8 mouse cellular contexts compared by ENCODE assay signal in the genomic region with DNA sequence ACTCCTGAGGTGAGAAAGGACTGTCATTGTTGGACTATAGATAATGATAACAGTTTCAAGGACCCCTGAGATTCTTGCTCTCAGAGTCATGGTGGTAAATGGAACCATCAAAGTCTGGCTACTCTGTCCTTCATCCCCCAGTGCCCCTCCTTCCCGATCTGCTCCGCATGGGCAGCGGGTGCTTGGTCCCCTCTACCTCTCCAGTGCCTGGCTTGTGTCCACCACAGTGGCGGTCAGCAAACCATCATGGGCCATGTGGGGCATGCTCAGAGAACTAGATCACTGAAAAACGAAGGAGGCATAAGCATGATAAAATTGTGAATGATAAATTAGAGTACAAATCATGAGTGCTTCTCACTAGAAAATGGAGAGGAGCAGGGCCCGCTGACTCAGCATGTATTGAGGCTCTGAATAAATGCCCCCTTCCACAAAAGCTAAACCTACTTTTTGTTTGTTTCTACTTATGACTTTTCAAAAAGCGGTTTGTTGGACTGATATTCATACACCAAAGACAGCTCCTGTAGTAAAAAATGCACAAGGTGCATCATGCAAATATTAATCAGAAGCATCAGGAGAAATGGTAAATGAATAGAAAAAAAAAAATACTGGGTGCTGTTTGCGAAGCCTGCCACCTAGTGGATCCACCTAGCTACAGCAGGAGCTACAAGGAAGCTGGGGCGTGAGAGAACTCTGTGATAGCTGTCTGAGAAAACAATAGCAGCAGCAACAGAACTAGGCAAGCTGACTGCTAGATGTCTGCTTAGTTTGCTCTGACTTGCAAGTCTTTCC. TPM values are rescaled to one million over a fixed set of nuclear protein-coding genes. Genes with fewer than 3 reads are reported as not detected.
DNase-seq lines count a peak whose midpoint lies in the region; ATAC-seq lines count a peak whose summit lies in the region.

No protein-coding gene starts in this region.

- ATAC-seq in erythroid progenitor cell, adult 5-6 weeks (replicated peaks; ENCODE audit: low FRiP score, poor library complexity, severe bottlenecking) = peak; percentile 64; the same call in 1 of the 2 replicates
- ATAC-seq in liver, embryonic 13.5 days (ENCODE audit: low read depth) = no peak

- H3K27me3 ChIP-seq in liver, embryonic 13.5 days = no peaks in the 10 kb centered on the region

- peaks cover 9% of the 10 kb centered on the region for H3K4me1 ChIP-seq in liver, embryonic 13.5 days (replicated peaks)

- no peak overlapping the region for H3K27ac ChIP-seq in liver, embryonic 13.5 days

- 53% methylated on average over 9 of the region's 9 CpGs for WGBS in liver, embryonic 13.5 days (ENCODE audit: insufficient replicate concordance)

- H3K9ac ChIP-seq in liver, embryonic 13.5 days = no peak overlapping the region

- no peak overlapping the region for H3K4me3 ChIP-seq in liver, embryonic 13.5 days (replicated peaks)

- no peak overlapping the region for H3K4me2 ChIP-seq in liver, embryonic 13.5 days

- peak; percentile 51 to 85 for DNase-seq in adrenal gland, adult (ENCODE audit: inconsistent age in 2 of 2, low spot score in 1 of 2)
- no peak for DNase-seq in adrenal gland, postnatal 4 days (ENCODE audit: low spot score in 2 of 2)
- DNase-seq in urinary bladder, postnatal 36 days (ENCODE audit: low spot score in 2 of 2) = peak; percentile 30 to 38
- DNase-seq in urinary bladder, adult 2 months (ENCODE audit: low spot score) = no peak
- peak; percentile 61 for DNase-seq in kidney, adult 9 months
- peak; percentile 42 for DNase-seq in liver, embryonic 13.5 days
- DNase-seq in right cerebral cortex, adult 18-20 months = peak; percentile 58

- H3K36me3 ChIP-seq in liver, embryonic 13.5 days = peaks cover 8% of the 10 kb centered on the region; the same call in 1 of the 2 replicates

- H3K9me3 ChIP-seq in liver, embryonic 13.5 days (replicated peaks) = no peaks in the 10 kb centered on the region

RNA-seq across cellular contexts. Expression of gene Cd180, which starts 51.3 kb away (rescaled TPM):
- total RNA-seq in adrenal gland, postnatal 4 days (2021) = 1 to 10 TPM; 1.8 to 1.9 TPM
- 1.6 and 3.3 TPM in 2 replicates for polyA plus RNA-seq in urinary bladder, adult 2 months (2012; rRNA removed)
- 23.5 and 25.9 TPM in 2 replicates for total RNA-seq in erythroid progenitor cell, adult 5-6 weeks (2015; ENCODE audit: low replicate concordance)
- total RNA-seq in erythroid progenitor cell, adult 5-6 weeks (2017; ENCODE audit: low replicate concordance) = 1.7 and 2.3 TPM in 2 replicates
- 0.91 and 1.00 TPM in 2 replicates for polyA plus RNA-seq in liver, embryonic 13.5 days (2015; fragmentation: Nextera tagmentation; extraction: Ambion mirVana)

Comparison
In these comparisons a context has a peak if more than half of its experiments do, and no peak if none do; other contexts are left out.
1. DNase-seq: peak in adrenal gland, adult (2 of 2), urinary bladder, postnatal 36 days (2 of 2), kidney, adult 9 months (single experiment), liver, embryonic 13.5 days (single experiment) and right cerebral cortex, adult 18-20 months (single experiment); none in adrenal gland, postnatal 4 days (0 of 2) and urinary bladder, adult 2 months (single experiment).